Mouse (Mus musculus) hindbrain, embryonic 15.5 days (tissue): ENCODE measurements at regions not wholly inside any gene's neighbourhood (a gene's known extent, or its start where the extent isn't known, plus 50 kb on each side); places are given as distances from the start of the nearest gene placed in this dataset.

Experiments used
- ATAC-seq: fragments of 200-750 bp; cut with Nextera tagmentation; 2 replicates; pipeline ENCODE4 v1.8.0; 2017; ENCODE audit warnings: low read depth, moderate number of reproducible peaks, moderate TSS enrichment; ENCODE audit not compliant: low FRiP score
- H3K27ac ChIP-seq: fragments of 300-500 bp; sonication (generic); replicated peaks from 2 replicates; pipeline ENCODE4 v1.5.1; 2015; ENCODE audit warnings: mild to moderate bottlenecking, inconsistent platforms
- H3K27me3 ChIP-seq: fragments of 300-500 bp; sonication (generic); 2 replicates; pipeline ENCODE4 v1.6.1; 2015; ENCODE audit warnings: control low read depth, inconsistent platforms
- H3K36me3 ChIP-seq: fragments of 300-500 bp; sonication (generic); 2 replicates; pipeline ENCODE4 v1.6.1; 2015; ENCODE audit warnings: control low read depth, inconsistent platforms
- H3K4me1 ChIP-seq: fragments of 300-500 bp; sonication (generic); replicated peaks from 2 replicates; pipeline ENCODE4 v1.6.1; 2015; ENCODE audit warnings: control low read depth, inconsistent platforms
- H3K4me2 ChIP-seq: fragments of 300-500 bp; sonication (generic); 2 replicates; pipeline ENCODE4 v1.6.1; 2015; ENCODE audit warnings: moderate library complexity, mild to moderate bottlenecking, inconsistent platforms
- H3K4me3 ChIP-seq: fragments of 300-500 bp; sonication (generic); 2 replicates; pipeline ENCODE4 v1.5.1; 2015; ENCODE audit warnings: mild to moderate bottlenecking, inconsistent platforms
- H3K9ac ChIP-seq: fragments of 300-500 bp; sonication (generic); 2 replicates; pipeline ENCODE4 v1.6.1; 2015; ENCODE audit warnings: inconsistent platforms
- H3K9me3 ChIP-seq: fragments of 300-500 bp; sonication (generic); 2 replicates; pipeline ENCODE4 v1.6.1; 2016; ENCODE audit warnings: control low read depth, inconsistent platforms
- WGBS: fragments of 180-500 bp; shearing (Covaris S2); methylation state at CpG from one replicate; pipeline ENCODE4 v1.1.7; 2015; 5-methylcytosine and 5-hydroxymethylcytosine counted together

GRCm38 (mm10) chr13:44360725-44361290, 368.5 kb upstream of the Jarid2 start:
- Histone ChIP-seq H3K9me3 (no peaks in the 10 kb centered on the region), H3K4me1 (0 out of 2 replicates have a peak, but pooled peaks cover 3% of the 10 kb centered on the region)
- 53% methylated on average over 15 of the region's 15 CpGs for WGBS

GRCm38 (mm10) chr13:44362293-44363005, 366.8 kb upstream of the Jarid2 start:
- Histone ChIP-seq H3K27me3 (no peaks in the 10 kb centered on the region), H3K9ac (no peak overlapping the region), H3K27ac (no peak overlapping the region), H3K9me3 (no peaks in the 10 kb centered on the region), H3K36me3 (no peaks in the 10 kb centered on the region), H3K4me3 (no peak overlapping the region), H3K4me1 (no peaks in the 10 kb centered on the region), H3K4me2 (no peak overlapping the region)
- WGBS, result 55% methylated on average over 15 of the region's 15 CpGs
- no peak for ATAC-seq

More at GRCm38 (mm10) chr13:44360725-44361290, 368.5 kb upstream of the Jarid2 start:
- no peaks in the 10 kb centered on the region for H3K36me3 ChIP-seq
- no peak for ATAC-seq
- no peak overlapping the region for H3K27ac ChIP-seq
- H3K27me3 ChIP-seq, result no peaks in the 10 kb centered on the region
- no peak overlapping the region for H3K4me2 ChIP-seq
- H3K4me3 ChIP-seq, result no peak overlapping the region
- no peak overlapping the region for H3K9ac ChIP-seq

DNA sequence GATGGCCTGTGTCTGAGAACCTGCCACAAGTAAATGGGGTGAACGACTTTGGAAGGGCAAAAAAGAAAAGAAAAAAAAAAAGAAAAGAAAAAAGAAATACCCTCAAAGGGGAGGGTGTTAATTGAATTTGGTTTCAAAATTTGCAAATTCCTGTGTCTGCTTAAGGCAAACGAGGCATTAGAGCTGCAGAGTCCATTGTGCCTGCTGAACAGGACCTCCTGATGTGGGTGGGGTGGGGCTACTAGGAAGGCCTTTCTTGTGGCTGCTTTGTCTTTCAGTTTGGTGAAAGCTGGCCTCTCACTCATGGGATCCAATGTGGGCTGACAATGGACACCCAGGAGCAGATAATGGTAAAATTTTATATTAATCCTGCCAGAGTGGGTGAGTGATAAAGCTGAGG, 366.3 kb upstream of the Jarid2 start:
- H3K27me3 ChIP-seq, result no peaks in the 10 kb centered on the region
- no peak overlapping the region for H3K27ac ChIP-seq
- H3K36me3 ChIP-seq, result no peaks in the 10 kb centered on the region
- H3K4me2 ChIP-seq, result no peak overlapping the region
- H3K4me3 ChIP-seq, result no peak overlapping the region
- H3K4me1 ChIP-seq, result no peaks in the 10 kb centered on the region
- H3K9ac ChIP-seq, result no peak overlapping the region
- 5% methylated on average over 2 of the region's 2 CpGs for WGBS
- ATAC-seq, result no peak
- no peaks in the 10 kb centered on the region for H3K9me3 ChIP-seq

- Histone ChIP-seq H3K4me3 (no peak overlapping the region), H3K4me2 (no peak overlapping the region), H3K36me3 (no peaks in the 10 kb centered on the region), H3K4me1 (peaks cover 6% of the 10 kb centered on the region; the same call in 1 of the 2 replicates), H3K9me3 (no peaks in the 10 kb centered on the region), H3K27me3 (no peaks in the 10 kb centered on the region), H3K27ac (no peak overlapping the region), H3K9ac (no peak overlapping the region)
- 37% methylated on average over 7 of the region's 7 CpGs for WGBS
- no peak for ATAC-seq
These were observed 360.0 kb upstream of the Jarid2 start for GRCm38 (mm10) chr13:44369301-44369700.

- H3K4me3 ChIP-seq, result no peak overlapping the region
- WGBS, result 89% methylated on average over 6 of the region's 6 CpGs
- H3K4me1 ChIP-seq, result peaks cover 14% of the 10 kb centered on the region; the same call in 1 of the 2 replicates
- H3K27ac ChIP-seq, result no peak overlapping the region
- no peak for ATAC-seq
- H3K27me3 ChIP-seq, result no peaks in the 10 kb centered on the region
- no peaks in the 10 kb centered on the region for H3K36me3 ChIP-seq
- H3K4me2 ChIP-seq, result no peak overlapping the region
- no peaks in the 10 kb centered on the region for H3K9me3 ChIP-seq
- H3K9ac ChIP-seq, result no peak overlapping the region
These were observed 356.9 kb upstream of the Jarid2 start for GRCm38 (mm10) chr13:44372361-44372877.

DNA sequence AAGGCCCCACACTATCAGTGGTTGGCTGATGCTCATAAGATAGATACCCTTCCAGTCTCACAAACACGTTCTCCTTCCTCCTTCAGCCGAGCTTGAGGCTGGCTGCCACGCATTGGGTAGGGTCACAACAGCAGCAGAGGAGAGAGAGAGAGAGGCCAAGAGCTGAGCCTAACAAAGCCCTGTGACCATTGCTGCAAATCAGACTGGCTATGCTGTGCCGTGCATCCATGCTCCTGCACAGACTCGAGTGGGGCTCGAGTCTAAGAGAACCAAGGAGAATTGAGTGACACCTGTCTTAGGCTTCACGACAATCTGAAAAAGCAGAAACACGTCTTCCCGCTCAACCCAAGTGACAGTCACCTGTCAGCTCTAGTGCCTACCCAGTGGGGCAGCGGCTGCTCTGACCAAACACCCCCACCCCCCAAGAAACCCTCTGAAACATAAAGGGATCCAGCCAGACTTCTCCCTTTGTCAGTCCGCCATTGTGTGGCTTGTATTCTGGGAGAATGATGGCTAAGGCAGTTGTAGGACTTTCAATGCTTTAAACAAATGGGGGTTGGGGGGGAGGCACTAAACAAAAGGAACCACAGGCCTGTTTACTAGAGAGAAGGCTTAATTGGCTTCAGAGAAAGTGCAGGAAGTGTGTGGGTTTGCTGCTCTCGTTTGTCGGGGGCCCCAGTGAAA, 353.7 kb upstream of the Jarid2 start:
- H3K36me3 ChIP-seq, result no peaks in the 10 kb centered on the region
- no peak overlapping the region for H3K4me2 ChIP-seq
- H3K4me1 ChIP-seq, result peaks cover 8% of the 10 kb centered on the region; the same call in 1 of the 2 replicates
- WGBS, result 24% methylated on average over 12 of the region's 13 CpGs
- no peak for ATAC-seq
- H3K9ac ChIP-seq, result no peak overlapping the region
- no peak overlapping the region for H3K4me3 ChIP-seq
- no peak overlapping the region for H3K27ac ChIP-seq
- H3K9me3 ChIP-seq, result no peaks in the 10 kb centered on the region
- no peaks in the 10 kb centered on the region for H3K27me3 ChIP-seq

GRCm38 (mm10) chr13:44376160-44376488, 353.1 kb upstream of the Jarid2 start:
- H3K4me2 ChIP-seq, result no peak overlapping the region
- H3K9ac ChIP-seq, result no peak overlapping the region
- H3K4me3 ChIP-seq, result no peak overlapping the region
- no peaks in the 10 kb centered on the region for H3K9me3 ChIP-seq
- peaks cover 8% of the 10 kb centered on the region; the same call in 1 of the 2 replicates for H3K4me1 ChIP-seq
- 8% methylated on average over 3 of the region's 3 CpGs for WGBS
- ATAC-seq, result no peak
- no peak overlapping the region for H3K27ac ChIP-seq
- H3K36me3 ChIP-seq, result no peaks in the 10 kb centered on the region
- no peaks in the 10 kb centered on the region for H3K27me3 ChIP-seq

DNA sequence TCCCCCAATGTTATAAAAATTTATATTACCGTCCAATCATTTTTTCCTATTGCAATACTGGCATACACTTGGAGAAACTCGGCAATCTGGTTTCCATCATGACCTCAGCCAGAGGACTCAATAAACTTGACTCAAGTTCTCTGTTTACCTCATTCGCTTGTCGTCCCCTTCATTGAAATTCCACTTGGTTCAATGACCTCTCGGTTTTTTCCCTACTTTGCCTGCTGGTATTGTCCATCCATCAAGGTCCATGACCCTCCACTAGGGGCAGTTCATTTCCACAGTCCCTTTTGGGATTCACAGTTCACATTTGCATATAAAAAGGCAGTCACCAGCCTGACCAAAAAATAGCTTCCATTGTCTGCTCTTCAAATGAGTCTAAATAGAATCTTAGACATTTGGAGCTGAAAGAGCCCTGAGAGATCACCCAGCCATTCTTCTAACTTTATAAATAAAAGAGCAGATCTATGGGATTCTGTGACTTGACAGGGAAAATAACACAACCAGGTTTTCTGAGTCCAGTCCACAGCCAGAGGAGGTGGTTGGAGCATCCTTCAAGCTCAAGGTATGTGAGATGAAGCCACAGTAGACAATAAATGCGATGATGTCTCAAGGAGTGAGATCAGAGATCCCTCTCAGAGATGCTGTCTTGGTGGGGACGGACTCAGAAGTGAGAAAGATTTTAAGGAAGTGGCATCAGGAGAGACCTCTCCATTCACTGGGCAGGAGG, 347.4 kb upstream of the Jarid2 start:
- no peak for ATAC-seq
- Histone ChIP-seq H3K9ac (no peak overlapping the region), H3K4me2 (no peak overlapping the region), H3K27ac (no peak overlapping the region), H3K27me3 (no peaks in the 10 kb centered on the region), H3K36me3 (no peaks in the 10 kb centered on the region), H3K4me3 (no peak overlapping the region), H3K9me3 (no peaks in the 10 kb centered on the region), H3K4me1 (no peaks in the 10 kb centered on the region)
- 29% methylated on average over 7 of the region's 7 CpGs for WGBS

DNA sequence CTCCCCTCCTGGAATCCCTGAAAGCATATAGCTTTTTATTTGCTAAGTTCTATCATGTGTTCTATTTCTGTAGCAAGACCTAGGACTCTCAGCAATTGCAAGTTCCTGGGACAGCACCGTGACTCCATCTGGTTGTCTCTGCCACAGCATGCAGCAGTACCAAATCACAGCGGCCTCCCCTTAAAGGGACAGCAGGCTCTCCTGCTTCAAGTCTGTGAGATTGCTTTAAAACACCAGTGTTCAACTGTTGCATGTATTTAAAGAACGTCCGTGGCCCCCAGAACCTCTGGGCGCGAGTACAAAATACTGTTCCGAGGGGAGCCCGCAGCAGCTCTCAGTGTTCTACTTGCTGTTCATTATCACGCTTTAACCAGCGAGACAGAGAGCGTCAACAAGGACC, 346.0 kb upstream of the Jarid2 start:
- Histone ChIP-seq H3K36me3 (no peaks in the 10 kb centered on the region), H3K9ac (no peak overlapping the region), H3K4me3 (no peak overlapping the region), H3K4me1 (no peaks in the 10 kb centered on the region), H3K9me3 (no peaks in the 10 kb centered on the region), H3K27me3 (no peaks in the 10 kb centered on the region), H3K4me2 (no peak overlapping the region), H3K27ac (no peak overlapping the region)
- no peak for ATAC-seq
- WGBS, result 59% methylated on average over 11 of the region's 11 CpGs

- no peaks in the 10 kb centered on the region for H3K9me3 ChIP-seq
- H3K4me2 ChIP-seq, result no peak overlapping the region
- no peaks in the 10 kb centered on the region for H3K36me3 ChIP-seq
- H3K4me3 ChIP-seq, result no peak overlapping the region
- H3K27ac ChIP-seq, result no peak overlapping the region
- H3K27me3 ChIP-seq, result no peaks in the 10 kb centered on the region
- H3K4me1 ChIP-seq, result no peaks in the 10 kb centered on the region
- WGBS, result 90% methylated on average over 8 of the region's 8 CpGs
- no peak for ATAC-seq
- no peak overlapping the region for H3K9ac ChIP-seq
These were observed 342.5 kb upstream of the Jarid2 start for GRCm38 (mm10) chr13:44386767-44387166.

DNA sequence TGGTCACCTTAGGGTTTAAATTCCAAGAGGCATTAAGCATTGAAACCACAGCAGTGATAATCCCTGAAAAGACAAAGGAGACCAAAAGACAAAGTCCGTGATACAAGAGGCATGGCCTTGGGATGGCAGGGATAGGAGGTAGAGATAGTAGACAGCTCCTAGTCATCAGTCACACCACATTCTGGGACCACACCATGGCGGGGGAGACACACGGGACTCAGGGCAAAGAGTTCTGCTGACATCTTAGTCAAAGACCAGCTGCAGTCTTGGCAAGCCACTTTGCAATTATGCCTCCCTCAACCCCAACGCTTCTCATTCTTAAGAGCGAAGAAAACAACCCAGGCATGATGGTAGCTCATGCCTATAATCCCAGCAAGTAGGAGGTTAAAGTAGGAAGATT, 339.6 kb upstream of the Jarid2 start:
- no peaks in the 10 kb centered on the region for H3K36me3 ChIP-seq
- no peak overlapping the region for H3K9ac ChIP-seq
- no peaks in the 10 kb centered on the region for H3K9me3 ChIP-seq
- no peaks in the 10 kb centered on the region for H3K27me3 ChIP-seq
- H3K4me3 ChIP-seq, result no peak overlapping the region
- 95% methylated on average over 5 of the region's 5 CpGs for WGBS
- no peak overlapping the region for H3K27ac ChIP-seq
- no peaks in the 10 kb centered on the region for H3K4me1 ChIP-seq
- no peak overlapping the region for H3K4me2 ChIP-seq
- ATAC-seq, result no peak
